Mouse (Mus musculus): ENCODE measurements around the gene H2afj. TPM values are rescaled to one million over a fixed set of nuclear protein-coding genes. Genes with fewer than 3 reads are reported as not detected.

Gene H2afj
- polyA plus RNA-seq (2021; fragmentation: Nextera tagmentation), result 223 and 234 TPM in 2 replicates
- long read RNA-seq, experiment 1, transcript H2afj-201 (1 exons, 1,831 nt), result major isoform, 201 of 202 reads
- long read RNA-seq, experiment 1, partial matches to known transcripts, result 0 of 202 reads
- long read RNA-seq, experiment 1, other reads (novel, unspliced or antisense), result 0 of 202 reads
- long read RNA-seq, experiment 2, transcript H2afj-201 (1 exons, 1,831 nt), result major isoform, 99 of 99 reads
- long read RNA-seq, experiment 2, partial matches to known transcripts, result 0 of 99 reads
- long read RNA-seq, experiment 2, other reads (novel, unspliced or antisense), result 0 of 99 reads

DNA sequence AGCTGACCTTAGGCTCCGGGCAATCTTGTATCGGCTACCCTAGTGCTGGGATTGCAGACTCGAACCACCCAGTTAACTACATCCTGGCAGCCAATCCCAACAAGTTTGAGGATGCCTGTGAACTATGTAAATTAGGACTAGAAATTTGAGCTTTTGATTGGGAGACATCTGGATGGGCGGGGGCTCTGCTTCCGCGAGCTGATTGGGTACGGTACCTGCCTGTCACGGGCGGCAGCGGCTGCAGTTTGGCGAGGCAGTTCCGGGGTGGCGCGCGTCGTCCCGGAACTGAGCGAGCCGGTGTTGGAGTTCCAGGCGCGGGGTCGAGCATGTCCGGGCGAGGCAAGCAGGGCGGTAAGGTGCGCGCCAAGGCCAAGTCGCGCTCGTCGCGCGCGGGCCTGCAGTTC lies at the start of gene H2afj:
H2afj (plus strand) TSS at position 231 of the 404 bp plus-strand sequence.

DNA sequence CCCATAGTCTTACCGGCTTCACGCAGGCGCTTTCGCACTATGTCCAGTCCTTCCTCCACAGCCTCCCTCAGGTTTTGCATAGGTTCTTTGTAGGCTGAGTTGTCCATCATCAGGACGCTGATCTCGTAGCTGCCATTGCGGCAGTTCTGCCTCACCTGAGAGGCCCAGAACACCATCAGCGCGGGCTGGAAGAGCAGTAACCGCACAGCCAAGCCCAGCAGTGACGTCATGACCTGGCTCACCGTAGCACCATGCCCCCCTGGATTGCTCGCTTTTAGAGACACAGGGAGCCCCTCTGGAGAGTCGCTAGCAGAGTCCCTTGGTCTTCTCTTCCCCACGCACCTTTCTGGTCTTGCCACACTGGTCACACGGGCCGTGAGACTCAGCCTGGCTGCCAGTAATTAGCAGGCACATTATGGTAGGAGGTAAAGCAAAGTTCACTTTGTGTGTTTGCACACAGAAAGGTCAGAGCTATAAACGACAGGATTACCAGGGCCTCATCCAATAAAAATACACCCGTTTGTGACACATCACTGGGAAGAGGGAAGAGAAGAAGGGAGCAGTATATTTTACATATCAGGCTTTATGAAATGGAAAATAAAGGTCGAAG lies 26.6 kb upstream of the H2afj start, which contains the start of gene Gucy2c:
Gucy2c (minus strand) TSS at position 389 of the 610 bp plus-strand sequence.

DNA sequence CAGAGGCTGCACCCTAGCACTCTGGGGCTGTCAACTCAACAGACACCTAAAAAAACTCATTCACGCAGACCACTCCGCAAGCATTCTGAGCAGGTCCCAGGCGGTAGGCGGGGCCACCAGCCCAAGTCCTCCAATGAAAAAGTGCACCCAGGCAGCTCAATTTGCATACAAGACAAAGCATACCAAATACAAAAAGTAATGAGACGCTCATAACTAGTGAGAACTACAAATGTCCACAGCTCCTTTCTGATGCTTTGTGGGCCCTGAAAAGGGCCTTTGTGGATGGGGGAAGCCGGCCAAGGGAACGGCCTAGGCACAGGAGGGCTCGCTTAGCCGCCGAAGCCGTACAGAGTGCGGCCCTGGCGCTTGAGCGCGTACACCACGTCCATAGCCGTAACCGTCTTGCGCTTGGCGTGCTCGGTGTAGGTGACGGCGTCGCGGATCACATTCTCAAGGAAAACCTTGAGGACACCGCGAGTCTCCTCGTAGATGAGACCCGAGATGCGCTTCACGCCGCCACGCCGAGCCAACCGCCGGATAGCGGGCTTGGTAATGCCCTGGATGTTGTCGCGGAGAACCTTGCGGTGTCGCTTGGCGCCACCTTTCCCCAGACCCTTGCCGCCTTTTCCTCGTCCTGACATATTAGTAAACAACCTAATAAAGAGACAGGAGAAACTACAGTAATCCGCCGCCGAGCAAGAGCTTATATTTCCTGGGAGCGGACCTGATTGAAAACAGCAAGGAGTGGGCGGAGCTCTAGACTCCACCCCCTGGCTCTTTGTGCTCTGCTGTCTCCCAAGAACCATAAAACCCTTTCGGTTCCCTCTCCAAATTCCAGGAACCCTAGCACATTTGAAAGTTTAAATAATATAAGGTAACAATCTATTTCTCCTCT lies 4.1 kb upstream of the H2afj start, which contains the start of gene Hist4h4:
Hist4h4 (minus strand) TSS at position 677 of the 895 bp plus-strand sequence.

DNA sequence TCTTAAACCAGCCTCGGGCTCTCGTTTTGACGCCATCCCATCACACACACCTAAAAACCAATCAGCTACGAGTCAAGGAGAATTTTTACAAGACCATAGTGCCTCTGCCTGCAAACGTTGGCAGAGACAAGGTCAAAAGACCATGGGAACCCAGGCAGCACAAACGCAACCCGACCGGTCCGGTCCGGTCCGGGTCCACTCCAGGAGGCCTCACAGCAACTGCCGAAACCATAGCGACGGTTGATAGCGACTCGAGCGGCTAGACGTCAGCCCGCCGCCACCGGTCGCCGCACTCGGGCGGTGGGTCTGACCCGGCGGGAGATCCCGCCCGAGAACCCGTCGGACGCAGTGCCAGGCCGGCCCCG lies 19.5 kb downstream of the H2afj start, which contains the start of gene BC049715:
BC049715 (plus strand) TSS at position 111 of the 365 bp plus-strand sequence.

DNA sequence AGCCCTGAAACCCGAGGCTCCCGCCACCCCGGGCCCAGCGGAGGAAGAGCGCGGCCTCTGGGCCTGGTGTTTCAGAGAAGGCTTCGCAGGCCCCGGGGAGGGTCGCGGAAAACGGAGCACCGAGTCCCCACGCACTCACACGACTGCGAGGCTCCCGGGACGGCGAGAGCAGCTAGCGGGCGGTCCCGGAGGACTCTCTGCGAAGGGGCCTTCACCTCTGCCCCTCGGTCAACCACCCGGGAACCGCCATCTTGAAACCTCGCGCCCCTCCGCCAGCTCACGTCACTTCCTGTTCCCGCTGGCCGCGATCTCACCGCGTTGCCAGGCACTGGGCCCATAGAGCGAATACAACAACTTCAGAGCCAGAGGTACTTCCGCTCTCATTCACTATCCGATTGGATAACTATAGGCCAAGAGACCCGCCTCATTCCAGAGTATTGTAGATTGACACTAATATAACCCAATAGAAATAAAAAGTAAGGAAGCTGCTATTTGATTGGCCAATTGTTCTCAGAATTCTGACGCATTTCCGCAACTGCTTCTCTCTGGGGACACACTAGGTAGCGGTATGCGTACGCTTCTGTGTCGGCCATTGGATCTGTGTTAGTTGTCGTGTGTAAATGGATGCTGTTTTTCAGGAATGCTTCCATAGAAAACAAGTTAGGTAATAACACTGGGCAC lies 20.0 kb downstream of the H2afj start, which contains the start of gene Wbp11:
Wbp11 (minus strand) TSS at position 353 of the 681 bp plus-strand sequence.

DNA sequence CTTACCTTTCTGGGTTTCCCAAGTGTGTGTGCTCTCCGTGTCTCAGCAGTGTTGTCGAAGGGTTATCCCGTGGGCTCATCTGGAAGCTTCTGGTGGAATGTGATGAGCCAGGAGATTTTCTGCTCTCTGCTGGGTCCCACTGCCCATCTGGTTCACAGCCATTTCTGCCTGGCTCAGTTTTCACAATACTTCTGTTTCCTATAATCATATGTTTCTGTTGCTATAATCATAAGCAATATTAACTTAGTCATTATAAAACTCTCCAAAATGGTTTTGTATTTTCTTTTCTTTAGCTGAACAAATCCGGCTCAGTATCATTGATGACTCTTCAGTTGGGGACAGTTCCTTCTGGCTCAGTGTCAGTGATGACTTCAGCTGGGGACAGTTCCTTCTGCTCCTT lies 27.3 kb downstream of the H2afj start, which contains the start of gene Smco3:
Smco3 (minus strand) TSS at position 101 of the 400 bp plus-strand sequence.

DNA sequence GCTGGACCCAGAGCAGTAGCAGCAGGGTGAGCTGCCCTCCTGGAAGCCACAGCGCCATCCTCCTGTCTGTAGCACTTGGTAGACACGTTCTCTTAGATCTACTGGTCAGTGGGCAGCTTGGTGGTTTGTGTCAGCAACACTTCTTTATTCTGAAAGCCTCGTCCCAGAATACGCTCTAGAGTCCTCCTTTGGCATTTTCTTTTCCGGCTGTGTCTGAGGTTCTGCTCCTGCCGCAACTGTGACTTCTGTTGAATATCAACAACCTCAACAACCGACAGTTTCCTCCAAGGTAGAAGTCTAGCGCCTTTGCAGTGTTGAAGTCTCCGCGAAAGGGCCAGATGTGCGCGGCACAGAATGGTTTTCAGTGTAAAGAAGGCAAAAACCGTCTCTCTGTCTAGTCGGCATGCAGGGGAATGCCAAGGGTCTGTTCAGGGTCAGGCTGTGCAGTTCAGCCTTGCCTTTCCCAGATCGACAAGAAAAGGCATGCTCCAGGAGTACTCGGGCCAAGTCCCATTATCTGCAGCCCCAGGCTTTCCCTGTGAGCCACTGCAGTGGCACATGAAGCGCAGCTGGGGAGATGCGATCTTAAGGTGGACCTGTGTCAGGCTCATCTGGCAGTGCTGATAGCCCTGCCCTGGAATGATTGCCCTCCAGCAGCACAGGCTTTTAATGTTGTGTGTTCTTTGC lies 49.3 kb downstream of the H2afj start, which contains the start of gene Art4:
Art4 (minus strand) TSS at position 548 of the 687 bp plus-strand sequence.

Small RNA genes within 50 kb of the gene (microRNA-seq; reads per million reads assigned to microRNA genes)
- gene Gm44364, result not detected

Other genes with a start within 250 kb of the H2afj start
- 0.11 and 0.55 TPM in 2 replicates for gene Plbd1, start 146.3 kb upstream of the H2afj start, polyA plus RNA-seq (2021; fragmentation: Nextera tagmentation)
- gene Gucy2c, start 26.5 kb upstream of the H2afj start, polyA plus RNA-seq (2021; fragmentation: Nextera tagmentation), result 0.04 and 0.05 TPM in 2 replicates
- 0.08 and 0.10 TPM in 2 replicates for gene Hist4h4, start 3.8 kb upstream of the H2afj start, polyA plus RNA-seq (2021; fragmentation: Nextera tagmentation)
- gene BC049715, start 19.4 kb downstream of the H2afj start, polyA plus RNA-seq (2021; fragmentation: Nextera tagmentation), result 4.6 and 6.7 TPM in 2 replicates
- gene Wbp11, start 20.0 kb downstream of the H2afj start, polyA plus RNA-seq (2021; fragmentation: Nextera tagmentation), result 40.5 and 46.6 TPM in 2 replicates
- gene Smco3, start 27.2 kb downstream of the H2afj start, polyA plus RNA-seq (2021; fragmentation: Nextera tagmentation), result 8.7 and 9.6 TPM in 2 replicates
- not detected in 2 replicates for gene Art4, start 49.5 kb downstream of the H2afj start, polyA plus RNA-seq (2021; fragmentation: Nextera tagmentation)
- 66.6 and 72.6 TPM in 2 replicates for gene Mgp, start 67.6 kb downstream of the H2afj start, polyA plus RNA-seq (2021; fragmentation: Nextera tagmentation)
- gene Erp27, start 113.9 kb downstream of the H2afj start, polyA plus RNA-seq (2021; fragmentation: Nextera tagmentation), result 0.55 and 0.62 TPM in 2 replicates
- 0.33 and 0.51 TPM in 2 replicates for gene Pde6h, start 115.6 kb downstream of the H2afj start, polyA plus RNA-seq (2021; fragmentation: Nextera tagmentation)
- 19.7 and 20.4 TPM in 2 replicates for gene Arhgdib, start 133.7 kb downstream of the H2afj start, polyA plus RNA-seq (2021; fragmentation: Nextera tagmentation)